In the genomic region with DNA sequence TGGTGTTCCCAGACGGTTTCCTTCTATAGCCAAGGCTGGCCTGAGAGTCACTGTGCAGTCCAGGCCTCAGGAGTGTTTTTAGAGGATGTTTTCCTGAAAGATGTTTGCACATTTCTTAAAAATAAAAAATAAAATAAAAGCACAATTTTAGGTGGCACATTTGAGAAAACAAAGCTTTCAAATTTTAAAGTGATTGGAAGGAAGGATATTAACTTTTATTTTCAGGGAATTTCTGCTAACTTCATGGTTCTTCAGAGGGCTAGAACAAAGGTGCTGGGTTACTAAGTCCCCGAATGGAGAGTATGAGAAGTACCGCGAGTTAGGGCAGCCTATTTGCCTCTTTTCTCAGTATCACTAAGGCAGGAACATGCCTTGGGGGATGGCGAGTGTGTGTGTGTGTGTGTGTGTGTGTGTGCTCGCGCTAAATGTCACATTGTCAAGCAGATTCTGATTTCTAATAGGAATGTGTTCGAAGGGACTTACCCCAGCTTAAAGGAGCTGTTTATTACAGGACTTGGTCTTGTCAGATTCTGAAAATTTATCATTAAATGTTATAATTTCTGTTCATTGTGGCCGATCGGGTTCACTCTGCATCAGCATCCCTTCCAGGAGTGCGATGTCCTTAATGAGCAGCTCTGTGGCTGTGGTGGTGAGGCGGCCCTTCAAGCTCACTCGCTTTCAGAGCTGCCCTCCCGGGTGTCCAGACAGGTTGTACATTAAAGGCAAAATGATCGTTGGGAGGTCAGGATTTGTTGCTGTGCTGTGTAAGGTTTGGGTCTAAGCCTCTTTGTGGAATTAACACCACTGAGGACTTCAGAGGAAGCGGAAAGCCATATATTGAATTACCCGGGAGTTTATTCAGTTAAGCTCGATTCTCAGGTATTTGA, we compare ENCODE assay signal across 8 mouse cellular contexts. TPM values are rescaled to one million over a fixed set of nuclear protein-coding genes. Genes with fewer than 3 reads are reported as not detected.
DNase-seq lines count a peak whose midpoint lies in the region; ATAC-seq and TF ChIP-seq lines count a peak whose summit lies in the region.

No protein-coding gene starts in this region.

- H3K4me2 ChIP-seq in kidney, postnatal 0 days (ENCODE audit: low read length), result peak overlapping the region; percentile 74
- H3K4me2 ChIP-seq in forebrain, embryonic 16.5 days (ENCODE audit: low read length), result peak overlapping the region; percentile 77
- peak overlapping the region; percentile 93 for H3K4me2 ChIP-seq in liver, embryonic 13.5 days

- peak overlapping the region; percentile 91 for H3K27ac ChIP-seq in kidney, postnatal 0 days
- H3K27ac ChIP-seq in forebrain, embryonic 16.5 days (ENCODE audit: low read length), result peak overlapping the region; percentile 96
- no peak overlapping the region for H3K27ac ChIP-seq in liver, embryonic 13.5 days

- no peaks in the 10 kb centered on the region for H3K9me3 ChIP-seq in kidney, postnatal 0 days (replicated peaks; ENCODE audit: low read length)
- H3K9me3 ChIP-seq in forebrain, embryonic 16.5 days (ENCODE audit: control insufficient read depth, low read length), result no peaks in the 10 kb centered on the region
- no peaks in the 10 kb centered on the region for H3K9me3 ChIP-seq in liver, embryonic 13.5 days (replicated peaks)

- ATAC-seq in kidney, postnatal 0 days (replicated peaks; ENCODE audit: low FRiP score, low read depth), result no peak
- ATAC-seq in forebrain, embryonic 16.5 days, result no peak
- no peak for ATAC-seq in liver, embryonic 13.5 days (ENCODE audit: low read depth)
- no peak for ATAC-seq in monocyte, adult 5-6 weeks (replicated peaks; ENCODE audit: insufficient number of reproducible peaks, low FRiP score, low TSS enrichment, poor library complexity, severe bottlenecking)

- WGBS in kidney, postnatal 0 days, result 15% methylated on average over 18 of the region's 18 CpGs
- WGBS in forebrain, embryonic 16.5 days, result 10% methylated on average over 18 of the region's 18 CpGs
- 45% methylated on average over 18 of the region's 18 CpGs for WGBS in liver, embryonic 13.5 days (ENCODE audit: insufficient replicate concordance)

- peaks cover 15% of the 10 kb centered on the region for H3K4me1 ChIP-seq in kidney, postnatal 0 days (replicated peaks; ENCODE audit: insufficient read depth, low read length)
- H3K4me1 ChIP-seq in forebrain, embryonic 16.5 days (replicated peaks; ENCODE audit: control insufficient read depth, insufficient read depth, low read length), result peaks cover 30% of the 10 kb centered on the region
- H3K4me1 ChIP-seq in liver, embryonic 13.5 days (replicated peaks), result peaks cover 24% of the 10 kb centered on the region

- no peak for TF ChIP-seq CTCF in kidney, postnatal 0 days (IDR thresholded peaks at IDR 0.05; ENCODE audit: low read depth)

- H3K27me3 ChIP-seq in kidney, postnatal 0 days (ENCODE audit: insufficient read depth, low read length), result no peaks in the 10 kb centered on the region
- H3K27me3 ChIP-seq in forebrain, embryonic 16.5 days (replicated peaks; ENCODE audit: control insufficient read depth, insufficient read depth, low read length), result no peaks in the 10 kb centered on the region
- peaks cover 59% of the 10 kb centered on the region for H3K27me3 ChIP-seq in liver, embryonic 13.5 days

- no peaks in the 10 kb centered on the region for H3K36me3 ChIP-seq in kidney, postnatal 0 days (ENCODE audit: insufficient read depth, low read length)
- H3K36me3 ChIP-seq in forebrain, embryonic 16.5 days (ENCODE audit: control insufficient read depth, insufficient read depth), result no peaks in the 10 kb centered on the region
- H3K36me3 ChIP-seq in liver, embryonic 13.5 days, result no peaks in the 10 kb centered on the region

- peak overlapping the region; percentile 89 for H3K4me3 ChIP-seq in kidney, postnatal 0 days (replicated peaks; ENCODE audit: low read depth, low read length)
- H3K4me3 ChIP-seq in forebrain, embryonic 16.5 days (replicated peaks; ENCODE audit: low read length), result peak overlapping the region; percentile 94
- peak overlapping the region; percentile 73 for H3K4me3 ChIP-seq in liver, embryonic 13.5 days (replicated peaks)

- H3K9ac ChIP-seq in kidney, postnatal 0 days (ENCODE audit: low read depth, low read length), result peak overlapping the region; percentile 93
- peak overlapping the region; percentile 97 for H3K9ac ChIP-seq in forebrain, embryonic 16.5 days (replicated peaks; ENCODE audit: low read depth, low read length)
- H3K9ac ChIP-seq in liver, embryonic 13.5 days, result peak overlapping the region; percentile 75; the same call in 1 of the 2 replicates

- no peak for DNase-seq in kidney, postnatal 0 days (ENCODE audit: low spot score)
- no peak for DNase-seq in kidney, postnatal 36 days
- peak; percentile 55 for DNase-seq in Muller cell, postnatal 12 days (ENCODE audit: inconsistent ontology term)
- DNase-seq in liver, embryonic 13.5 days, result no peak
- no peak for DNase-seq in frontal cortex, postnatal 25 days (ENCODE audit: low spot score in 2 of 2)
- DNase-seq in left cerebral cortex, adult 18-20 months (ENCODE audit: low spot score in 2 of 2), result no peak

RNA-seq across cellular contexts. Expression of gene Pcnx, which starts 1.6 kb away (rescaled TPM):
- 8.9 and 9.2 TPM in 2 replicates for polyA plus RNA-seq in kidney, postnatal 0 days (2015; fragmentation: Nextera tagmentation; extraction: Ambion mirVana)
- polyA plus RNA-seq in forebrain, embryonic 16.5 days (2015; fragmentation: Nextera tagmentation; extraction: Ambion mirVana), result 15.7 and 16.4 TPM in 2 replicates
- polyA plus RNA-seq in liver, embryonic 13.5 days (2015; fragmentation: Nextera tagmentation; extraction: Ambion mirVana), result 1.2 and 1.5 TPM in 2 replicates
- 50.3 to 60.0 TPM (median 50.7 TPM) in 3 replicates for total RNA-seq in monocyte, adult 5-6 weeks (2017)
- total RNA-seq in left cerebral cortex, adult 18-20 months (2021), result 10 to 100 TPM; 80.1 to 90.0 TPM
